Mouse (Mus musculus) heart, adult 2 months (tissue): Measurements from ENCODE around the gene Smco3. TPM values are rescaled to one million over a fixed set of nuclear protein-coding genes. Genes with fewer than 3 reads are reported as not detected.
A peak's percentile ranks its signal among the peaks of the same experiment; 100 is the strongest.

Experiments
- DNase-seq, 2 experiments: peaks; one replicate each; pipeline ENCODE4 v3.0.0; 2021
- H3K27ac ChIP-seq: fragments of 200-600 bp; 2 replicates; pipeline ENCODE4 v1.8.1; 2022
- H3K27me3 ChIP-seq: fragments of 200-500 bp; 2 replicates; pipeline ENCODE4 v1.6.1; 2012; ENCODE audit warnings: mild to moderate bottlenecking, low read length, inconsistent platforms, mixed read lengths; ENCODE audit not compliant: control insufficient read depth, insufficient read depth
- H3K36me3 ChIP-seq: fragments of 200-500 bp; 2 replicates; pipeline ENCODE4 v1.6.1; 2012; ENCODE audit warnings: low read length, inconsistent platforms; ENCODE audit not compliant: control insufficient read depth, insufficient read depth
- H3K4me1 ChIP-seq: fragments of 200-500 bp; 2 replicates; pipeline ENCODE4 v1.6.1; 2011; ENCODE audit warnings: low read length; ENCODE audit not compliant: control insufficient read depth, insufficient read depth
- H3K4me3 ChIP-seq: fragments of 200-600 bp; 2 replicates; pipeline ENCODE4 v1.8.1; 2022
- H3K79me2 ChIP-seq: fragments of 200-500 bp; replicated peaks from 2 replicates; pipeline ENCODE4 v1.6.1; 2012; ENCODE audit warnings: mild to moderate bottlenecking, inconsistent platforms, low read length, moderate library complexity, mixed read lengths; ENCODE audit not compliant: control insufficient read depth, insufficient read depth
- H3K9ac ChIP-seq: fragments of 200-500 bp; 2 replicates; pipeline ENCODE4 v1.6.1; 2012; ENCODE audit warnings: low read depth, mild to moderate bottlenecking, control low read depth, inconsistent platforms, low read length, mixed read lengths
- CTCF ChIP-seq: fragments of 200-600 bp; IDR thresholded peaks from 2 replicates; pipeline ENCODE4 v1.8.1; 2022; ENCODE audit warnings: antibody characterized with exemption, mild to moderate bottlenecking, moderate library complexity
- EP300 ChIP-seq: fragments of 200-500 bp; IDR thresholded peaks from 2 replicates; pipeline ENCODE4 v1.6.1; 2011; ENCODE audit warnings: low read depth, low read length, control low read depth; ENCODE audit not compliant: insufficient read depth
- POLR2A ChIP-seq: fragments of 200-500 bp; IDR thresholded peaks from 2 replicates; pipeline ENCODE4 v1.6.1; 2011; ENCODE audit warnings: mild to moderate bottlenecking, low read depth, low read length, control low read depth; ENCODE audit not compliant: insufficient read depth
- WGBS: fragments of 180-500 bp; shearing (Covaris S2); methylation state at CpG from one replicate; pipeline ENCODE4 v1.1.7; 2018; 5-methylcytosine and 5-hydroxymethylcytosine counted together
- intact Hi-C: fragments of 180-260 bp; cut with DNase I; formaldehyde crosslinking; loops from one replicate; pipeline ENCODE4 v1.15.1; 2025
- polyA plus RNA-seq: library from polyadenylated mRNA; depleted of rRNA; stranded (reverse); fragments of >200 nt; gene quantifications from 2 replicates; pipeline ENCODE4 v1.2.3, GENCODE M21; 2012
- total RNA-seq, 2 experiments: library from RNA; stranded (reverse); gene quantifications; 2 replicates each; pipeline ENCODE4 v1.2.3; 2021

Smco3 gene
- total and polyA plus RNA-seq, 3 experiments = 0.04 TPM; not detected in 2

GRCm38 (mm10) chr6:136874599-136874998 is 39.3 kb upstream of the Smco3 start:
- Histone ChIP-seq H3K4me1 (no peaks in the 10 kb centered on the region), H3K79me2 (no peaks in the 10 kb centered on the region), H3K27ac (peak overlapping the region; percentile 65), H3K27me3 (no peaks in the 10 kb centered on the region), H3K4me3 (peak overlapping the region; percentile 43), H3K36me3 (no peaks in the 10 kb centered on the region), H3K9ac (peak overlapping the region; percentile 67)
- peak; percentile 40; the same call in 1 of the 2 replicates for TF ChIP-seq POLR2A
- no peak for TF ChIP-seq EP300
- intact Hi-C loops = no loop called here
- 15% methylated on average over 8 of the region's 8 CpGs for WGBS
- peak in 1 of 2 experiments; percentile 38 for DNase-seq

GRCm38 (mm10) chr6:136868921-136869320 is 33.7 kb upstream of the Smco3 start:
- Histone ChIP-seq H3K9ac (no peak overlapping the region), H3K36me3 (no peaks in the 10 kb centered on the region), H3K27ac (no peak overlapping the region), H3K79me2 (no peaks in the 10 kb centered on the region), H3K4me3 (no peak overlapping the region), H3K27me3 (0 out of 2 replicates have a peak, but pooled peaks cover 1% of the 10 kb centered on the region), H3K4me1 (no peaks in the 10 kb centered on the region)
- intact Hi-C loops = no loop called here
- TF ChIP-seq EP300 = no peak
- no peak for TF ChIP-seq POLR2A
- DNase-seq = no peak
- WGBS = 63% methylated on average over 5 of the region's 5 CpGs

GRCm38 (mm10) chr6:136866150-136866549 is 30.9 kb upstream of the Smco3 start:
- H3K4me3 ChIP-seq = no peak overlapping the region
- no peak for DNase-seq
- H3K4me1 ChIP-seq = no peaks in the 10 kb centered on the region; the same call in 1 of the 2 replicates
- no peaks in the 10 kb centered on the region for H3K36me3 ChIP-seq
- no peak overlapping the region for H3K27ac ChIP-seq
- intact Hi-C loops = no loop called here
- 0 out of 2 replicates have a peak, but pooled peaks cover 1% of the 10 kb centered on the region for H3K27me3 ChIP-seq
- H3K79me2 ChIP-seq = no peaks in the 10 kb centered on the region
- 92% methylated on average over 4 of the region's 4 CpGs for WGBS
- TF ChIP-seq POLR2A (no peak), EP300 (no peak), CTCF (no peak)
- no peak overlapping the region for H3K9ac ChIP-seq

GRCm38 (mm10) chr6:136865360-136865759 is 30.1 kb upstream of the Smco3 start:
- Histone ChIP-seq H3K9ac (no peak overlapping the region), H3K4me1 (no peaks in the 10 kb centered on the region; the same call in 1 of the 2 replicates), H3K79me2 (no peaks in the 10 kb centered on the region), H3K27ac (no peak overlapping the region), H3K36me3 (no peaks in the 10 kb centered on the region), H3K27me3 (0 out of 2 replicates have a peak, but pooled peaks cover 1% of the 10 kb centered on the region), H3K4me3 (no peak overlapping the region)
- intact Hi-C loops = no loop called here
- no peak for DNase-seq
- TF ChIP-seq CTCF = no peak
- no peak for TF ChIP-seq POLR2A
- no peak for TF ChIP-seq EP300
- 87% methylated on average over 5 of the region's 5 CpGs for WGBS

- no peak for DNase-seq
- WGBS = 31% methylated on average over 9 of the region's 9 CpGs
- Histone ChIP-seq H3K27ac (peak overlapping the region; percentile 20; the same call in 1 of the 2 replicates), H3K9ac (peak overlapping the region; percentile 46), H3K79me2 (no peaks in the 10 kb centered on the region), H3K36me3 (no peaks in the 10 kb centered on the region), H3K4me1 (peaks cover 2% of the 10 kb centered on the region; the same call in 1 of the 2 replicates), H3K4me3 (no peak overlapping the region), H3K27me3 (no peaks in the 10 kb centered on the region)
- TF ChIP-seq POLR2A = no peak
- no peak for TF ChIP-seq EP300
- peak; percentile 85 for TF ChIP-seq CTCF
- intact Hi-C loops = loop anchor here (1.0 to 5.0 kb wide), 4 partner anchors 59 to 331 kb away; no protein-coding TSS in a partner anchor
Observed at GRCm38 (mm10) chr6:136861020-136861419, 25.8 kb upstream of the Smco3 start.

GRCm38 (mm10) chr6:136858420-136858819 is 23.2 kb upstream of the Smco3 start:
- Histone ChIP-seq H3K27me3 (no peaks in the 10 kb centered on the region), H3K79me2 (no peaks in the 10 kb centered on the region), H3K4me3 (no peak overlapping the region), H3K36me3 (no peaks in the 10 kb centered on the region), H3K27ac (peak overlapping the region; percentile 94), H3K9ac (peak overlapping the region; percentile 43; the same call in 1 of the 2 replicates), H3K4me1 (peaks cover 6% of the 10 kb centered on the region)
- no peak for TF ChIP-seq EP300
- peak in 1 of 2 experiments; percentile 47 for DNase-seq
- intact Hi-C loops = no loop called here
- WGBS = 45% methylated on average over 8 of the region's 8 CpGs
